Comparison of ENCODE assay signal across 10 mouse cellular contexts in genomic region chr17:4947013-4947412, GRCm38 (mm10). TPM values are rescaled to one million over a fixed set of nuclear protein-coding genes. Genes with fewer than 3 reads are reported as not detected.
A peak's percentile ranks its signal among the peaks of the same experiment; 100 is the strongest.
DNase-seq lines count a peak whose midpoint lies in the region; ATAC-seq and TF ChIP-seq lines count a peak whose summit lies in the region.
"Had no signal": no experiment of that assay in that cellular context is flagged by ENCODE, and none has a peak within 500 bp of the region (broad histone marks: within the 10 kb centered on the region; RNA-seq: fewer than 3 reads in every experiment).

No protein-coding gene starts in this region.

- DNase-seq in cerebellum, adult 2 months, result no peak
- no peak for DNase-seq in cerebellum, adult 18-20 months
- DNase-seq in midbrain, embryonic 10.5 days (ENCODE audit: low spot score), result no peak
- DNase-seq in layer of hippocampus, adult 9-11 months, result no peak
- no peak for DNase-seq in gastrocnemius, postnatal 36 days
- DNase-seq: right cerebral cortex, postnatal 25 days had no signal

- peaks cover 11% of the 10 kb centered on the region; the same call in 1 of the 2 replicates for H3K4me1 ChIP-seq in cerebellum, adult 2 months (ENCODE audit: control insufficient read depth, insufficient read depth, low read length)
- peaks cover 20% of the 10 kb centered on the region for H3K4me1 ChIP-seq in midbrain, embryonic 10.5 days
- peaks cover 14% of the 10 kb centered on the region for H3K4me1 ChIP-seq in midbrain, embryonic 15.5 days
- H3K4me1 ChIP-seq in kidney, embryonic 14.5 days (ENCODE audit: control insufficient read depth, insufficient read depth, low read length), result peaks cover 26% of the 10 kb centered on the region; the same call in 1 of the 2 replicates
- peaks cover 14% of the 10 kb centered on the region; the same call in 1 of the 2 replicates for H3K4me1 ChIP-seq in small intestine, adult 2 months (ENCODE audit: control insufficient read depth, insufficient read depth, insufficient read length, low read length)

- no peaks in the 10 kb centered on the region for H3K27me3 ChIP-seq in cerebellum, adult 2 months (ENCODE audit: control insufficient read depth, insufficient read depth, low read length)
- peaks cover 31% of the 10 kb centered on the region for H3K27me3 ChIP-seq in midbrain, embryonic 10.5 days (ENCODE audit: low read depth, poor library complexity, severe bottlenecking)
- no peaks in the 10 kb centered on the region for H3K27me3 ChIP-seq in midbrain, embryonic 15.5 days (replicated peaks)
- no peaks in the 10 kb centered on the region for H3K27me3 ChIP-seq in kidney, embryonic 14.5 days (ENCODE audit: control insufficient read depth, insufficient read depth, low read length)
- H3K27me3 ChIP-seq in small intestine, adult 2 months (ENCODE audit: control insufficient read depth, insufficient read depth, low read length), result no peaks in the 10 kb centered on the region

- H3K36me3 ChIP-seq in midbrain, embryonic 10.5 days, result no peaks in the 10 kb centered on the region
- H3K36me3 ChIP-seq in midbrain, embryonic 15.5 days (replicated peaks), result no peaks in the 10 kb centered on the region
- no peaks in the 10 kb centered on the region for H3K36me3 ChIP-seq in kidney, embryonic 14.5 days (ENCODE audit: control insufficient read depth, insufficient read depth, low read length)
- no peaks in the 10 kb centered on the region for H3K36me3 ChIP-seq in small intestine, adult 2 months (ENCODE audit: control insufficient read depth, insufficient read depth, low read length)
- H3K36me3 ChIP-seq: forebrain, embryonic 10.5 days had no signal

- no peak for ATAC-seq in midbrain, embryonic 15.5 days (replicated peaks)
- peak; percentile 55; the same call in 1 of the 2 replicates for ATAC-seq in kidney, embryonic 14.5 days (ENCODE audit: low FRiP score, low TSS enrichment)

- TF ChIP-seq CTCF in cerebellum, adult 2 months (IDR thresholded peaks at IDR 0.05; ENCODE audit: borderline replicate concordance, insufficient read depth, low read depth, low read length), result no peak
- TF ChIP-seq CTCF in small intestine, adult 2 months (IDR thresholded peaks at IDR 0.05; ENCODE audit: extremely low read depth, insufficient read length, insufficient replicate concordance, low read depth, low read length), result no peak

- no peak overlapping the region for H3K9ac ChIP-seq in midbrain, embryonic 15.5 days
- H3K9ac ChIP-seq in kidney, embryonic 14.5 days (ENCODE audit: low read depth, low read length), result peak overlapping the region; percentile 37; the same call in 1 of the 2 replicates

- no peaks in the 10 kb centered on the region for H3K9me3 ChIP-seq in midbrain, embryonic 10.5 days (replicated peaks)
- H3K9me3 ChIP-seq in midbrain, embryonic 15.5 days, result no peaks in the 10 kb centered on the region
- no peaks in the 10 kb centered on the region for H3K9me3 ChIP-seq in kidney, embryonic 14.5 days (ENCODE audit: control insufficient read depth, low read length)
- H3K9me3 ChIP-seq: forebrain, embryonic 10.5 days had no signal

- intact Hi-C loops in gastrocnemius, postnatal 36 days (cut with DNase I), result no loop called here

- no peak for TF ChIP-seq POLR2A in cerebellum, adult 2 months (IDR thresholded peaks at IDR 0.05; ENCODE audit: borderline replicate concordance, insufficient read depth, low read length)
- no peak for TF ChIP-seq POLR2A in small intestine, adult 2 months (IDR thresholded peaks at IDR 0.05; ENCODE audit: low read depth, low read length)

- H3K27ac ChIP-seq in cerebellum, adult 2 months (ENCODE audit: insufficient read depth, low read length), result peak overlapping the region; percentile 83
- H3K27ac ChIP-seq in midbrain, embryonic 10.5 days (replicated peaks), result peak overlapping the region; percentile 35; the same call in 1 of the 2 replicates
- H3K27ac ChIP-seq in midbrain, embryonic 15.5 days, result no peak overlapping the region
- H3K27ac ChIP-seq in kidney, embryonic 14.5 days (ENCODE audit: low read depth, low read length), result peak overlapping the region; percentile 88
- peak overlapping the region; percentile 91 for H3K27ac ChIP-seq in small intestine, adult 2 months (ENCODE audit: insufficient read depth, low read depth, low read length)

- peak overlapping the region; percentile 56 for H3K4me3 ChIP-seq in cerebellum, adult 2 months (replicated peaks; ENCODE audit: insufficient read depth, low read depth, low read length)
- H3K4me3 ChIP-seq in midbrain, embryonic 10.5 days, result no peak overlapping the region
- H3K4me3 ChIP-seq in midbrain, embryonic 15.5 days, result no peak overlapping the region
- no peak overlapping the region for H3K4me3 ChIP-seq in kidney, embryonic 14.5 days (ENCODE audit: low read length)
- H3K4me3 ChIP-seq in small intestine, adult 2 months (ENCODE audit: low read depth, low read length), result peak overlapping the region; percentile 11; the same call in 1 of the 2 replicates

- WGBS in cerebellum, adult 2 months, result 60% methylated on average over 3 of the region's 3 CpGs
- 37% methylated on average over 3 of the region's 3 CpGs for WGBS in midbrain, embryonic 10.5 days
- 31% methylated on average over 3 of the region's 3 CpGs for WGBS in midbrain, embryonic 15.5 days
- WGBS in kidney, embryonic 14.5 days, result 28% methylated on average over 3 of the region's 3 CpGs
- 29% methylated on average over 3 of the region's 3 CpGs for WGBS in small intestine, adult 2 months

- no peak overlapping the region for H3K4me2 ChIP-seq in midbrain, embryonic 15.5 days
- H3K4me2 ChIP-seq in kidney, embryonic 14.5 days (replicated peaks; ENCODE audit: low read depth, low read length), result peak overlapping the region; percentile 31; the same call in 1 of the 2 replicates

RNA-seq across cellular contexts. Expression of gene Arid1b, which starts 47.1 kb away (rescaled TPM):
- polyA plus RNA-seq in cerebellum, adult 2 months (2012; rRNA removed), result 25.6 and 28.4 TPM in 2 replicates
- 8.9 and 10.8 TPM in 2 replicates for polyA plus RNA-seq in midbrain, embryonic 10.5 days (2016; fragmentation: Nextera tagmentation; extraction: Ambion mirVana)
- polyA plus RNA-seq in midbrain, embryonic 15.5 days (2015; fragmentation: Nextera tagmentation; extraction: Ambion mirVana), result 14.4 and 16.5 TPM in 2 replicates
- polyA plus RNA-seq in kidney, embryonic 14.5 days (2014; fragmentation: Nextera tagmentation; extraction: Ambion mirVana), result 17.1 and 19.2 TPM in 2 replicates
- polyA plus RNA-seq in small intestine, adult 2 months (2012; rRNA removed), result 37.7 and 59.4 TPM in 2 replicates
- total RNA-seq in gastrocnemius, postnatal 36 days (2021), result 10 to 100 TPM; 28.6 to 31.6 TPM

Comparison
In these comparisons a context has a peak if more than half of its experiments do, and no peak if none do; other contexts are left out.
1. H3K4me3 ChIP-seq: peak in cerebellum, adult 2 months (single experiment) and small intestine, adult 2 months (single experiment); none in midbrain, embryonic 10.5 days (single experiment), midbrain, embryonic 15.5 days (single experiment) and kidney, embryonic 14.5 days (single experiment).